ENCODE assay signal across 9 mouse cellular contexts in genomic region chr19:46254163-46254752, GRCm38 (mm10). TPM values are rescaled to one million over a fixed set of nuclear protein-coding genes. Genes with fewer than 3 reads are reported as not detected.
DNase-seq lines count a peak whose midpoint lies in the region; ATAC-seq and TF ChIP-seq lines count a peak whose summit lies in the region.
"Had no signal": no experiment of that assay in that cellular context is flagged by ENCODE, and none has a peak within 500 bp of the region (broad histone marks: within the 10 kb centered on the region; RNA-seq: fewer than 3 reads in every experiment).

No protein-coding gene starts in this region.

- H3K4me3 ChIP-seq in kidney, adult 2 months (ENCODE audit: insufficient read depth, low read depth, low read length) = no peak overlapping the region
- H3K4me3 ChIP-seq in kidney, embryonic 16.5 days (ENCODE audit: low read length) = no peak overlapping the region
- H3K4me3 ChIP-seq in MEL (ENCODE audit: control insufficient read depth in 1 of 2, insufficient read depth in 1 of 2, low read depth in 2 of 2, low read length in 2 of 2) = no peak overlapping the region
- H3K4me3 ChIP-seq in cortical plate, adult 2 months (ENCODE audit: insufficient read depth, low read length) = no peak overlapping the region
- H3K4me3 ChIP-seq: stomach, embryonic 15.5 days had no signal

- peak; percentile 48 for DNase-seq in kidney, adult 2 months
- DNase-seq in CD4-positive helper T cell, adult 2 months (ENCODE audit: low read depth, low spot score) = peak; percentile 36
- peak; percentile 67 for DNase-seq in MEL (ENCODE audit: low read depth, low spot score)
- peak; percentile 28 to 51 for DNase-seq in layer of hippocampus, postnatal 14 days (ENCODE audit: low spot score in 2 of 2)
- DNase-seq in retina, adult 2 months (ENCODE audit: low read depth, low spot score) = peak; percentile 29
- DNase-seq in gastrocnemius, postnatal 14 days = no peak

- WGBS in kidney, adult 2 months = 48% methylated on average over 7 of the region's 7 CpGs
- 41% methylated on average over 7 of the region's 7 CpGs for WGBS in kidney, embryonic 16.5 days

- no peak overlapping the region for H3K4me2 ChIP-seq in kidney, embryonic 16.5 days (replicated peaks; ENCODE audit: low read depth, low read length)
- H3K4me2 ChIP-seq: stomach, embryonic 15.5 days had no signal

- TF ChIP-seq RAD21 in MEL (IDR thresholded peaks at IDR 0.05; ENCODE audit: low read depth, low read length) = peak; percentile 85

- H3K27me3 ChIP-seq in kidney, adult 2 months (replicated peaks; ENCODE audit: control insufficient read depth, insufficient read depth, low read length) = no peaks in the 10 kb centered on the region
- no peaks in the 10 kb centered on the region for H3K27me3 ChIP-seq in kidney, embryonic 16.5 days (ENCODE audit: insufficient read depth, low read length)
- H3K27me3 ChIP-seq in MEL (ENCODE audit: control insufficient read depth in 1 of 2, insufficient read depth in 2 of 2, low read length in 2 of 2) = no peaks in the 10 kb centered on the region
- H3K27me3 ChIP-seq: stomach, embryonic 15.5 days had no signal

- no peak for TF ChIP-seq POLR2A in kidney, adult 2 months (IDR thresholded peaks at IDR 0.05; ENCODE audit: low read depth, low read length)
- TF ChIP-seq POLR2A in MEL (IDR thresholded peaks at IDR 0.05; ENCODE audit: control insufficient read depth in 1 of 2, insufficient read depth in 1 of 2, low read depth in 1 of 2, low read length in 2 of 2, poor library complexity in 1 of 2) = no peak
- no peak for TF ChIP-seq POLR2A in cortical plate, adult 2 months (IDR thresholded peaks at IDR 0.05; ENCODE audit: extremely low read depth, insufficient read depth, low read length)

- no peaks in the 10 kb centered on the region for H3K4me1 ChIP-seq in kidney, adult 2 months (ENCODE audit: control insufficient read depth, insufficient read depth, low read length)
- H3K4me1 ChIP-seq in kidney, embryonic 16.5 days (ENCODE audit: insufficient read depth, low read length) = no peaks in the 10 kb centered on the region
- H3K4me1 ChIP-seq in MEL (ENCODE audit: control insufficient read depth in 1 of 2, insufficient read depth in 2 of 2, low read length in 2 of 2) = no peaks in the 10 kb centered on the region
- no peaks in the 10 kb centered on the region for H3K4me1 ChIP-seq in cortical plate, adult 2 months (ENCODE audit: control insufficient read depth, insufficient read depth, low read length)
- H3K4me1 ChIP-seq: stomach, embryonic 15.5 days had no signal

- no peak overlapping the region for H3K9ac ChIP-seq in kidney, embryonic 16.5 days (replicated peaks; ENCODE audit: low read length)
- H3K9ac ChIP-seq in MEL (ENCODE audit: control insufficient read depth, low read depth, low read length, poor library complexity, severe bottlenecking) = no peak overlapping the region
- H3K9ac ChIP-seq: stomach, embryonic 15.5 days had no signal

- peaks cover 10% of the 10 kb centered on the region for H3K36me3 ChIP-seq in kidney, adult 2 months (ENCODE audit: control insufficient read depth, insufficient read depth, low read length)
- H3K36me3 ChIP-seq in kidney, embryonic 16.5 days (ENCODE audit: insufficient read depth, low read length) = peaks cover 22% of the 10 kb centered on the region
- peaks cover 0 to 14% of the 10 kb centered on the region in 2 experiments; a peak in 2 of 4 replicates for H3K36me3 ChIP-seq in MEL (ENCODE audit: control insufficient read depth in 1 of 2, insufficient read depth in 2 of 2, low read length in 2 of 2)

- no peak overlapping the region for H3K27ac ChIP-seq in kidney, adult 2 months (ENCODE audit: insufficient read depth, low read depth, low read length)
- no peak overlapping the region for H3K27ac ChIP-seq in kidney, embryonic 16.5 days (ENCODE audit: low read length)
- H3K27ac ChIP-seq in MEL (ENCODE audit: control insufficient read depth, low read depth, low read length) = no peak overlapping the region
- H3K27ac ChIP-seq in cortical plate, adult 2 months (ENCODE audit: insufficient read depth, low read length) = no peak overlapping the region
- H3K27ac ChIP-seq: stomach, embryonic 15.5 days had no signal

- peak; percentile 45 for TF ChIP-seq CTCF in kidney, adult 2 months (conservative IDR thresholded peaks at IDR 0.05; ENCODE audit: insufficient read depth, insufficient read length, low read depth, low read length)
- TF ChIP-seq CTCF in MEL (IDR thresholded peaks at IDR 0.05 in 2 of 3, conservative IDR thresholded peaks at IDR 0.05 in 1 of 3; ENCODE audit: control insufficient read depth in 1 of 3, insufficient read depth in 1 of 3, low read depth in 2 of 3, low read length in 3 of 3, poor library complexity in 1 of 3, severe bottlenecking in 1 of 3) = peak; percentile 68 to 91 (median 91)
- TF ChIP-seq CTCF in cortical plate, adult 2 months (IDR thresholded peaks at IDR 0.05; ENCODE audit: extremely low read depth, insufficient read depth, low read length) = peak; percentile 75

- no peaks in the 10 kb centered on the region for H3K79me2 ChIP-seq in MEL (ENCODE audit: control insufficient read depth, insufficient read depth, low read length, poor library complexity)

- no peaks in the 10 kb centered on the region for H3K9me3 ChIP-seq in kidney, embryonic 16.5 days (ENCODE audit: low read length)
- no peaks in the 10 kb centered on the region for H3K9me3 ChIP-seq in MEL (replicated peaks; ENCODE audit: insufficient read depth, low read length)
- H3K9me3 ChIP-seq: stomach, embryonic 15.5 days had no signal

- no peak for ATAC-seq in kidney, embryonic 16.5 days (ENCODE audit: low FRiP score, low TSS enrichment)

- TF ChIP-seq EP300 in MEL (IDR thresholded peaks at IDR 0.05; ENCODE audit: low read depth in 1 of 2, low read length in 2 of 2) = no peak

- intact Hi-C loops in gastrocnemius, postnatal 14 days (cut with DNase I; ENCODE audit: low total_unique reads) = no loop called here

TF ChIP-seq in MEL, 35 proteins besides CTCF, POLR2A, EP300 and RAD21:
- no peak for TF ChIP-seq TBP (IDR thresholded peaks at IDR 0.05; ENCODE audit: low read depth, low read length)
- TF ChIP-seq NELFE (IDR thresholded peaks at IDR 0.05; ENCODE audit: low read depth, low read length) = no peak
- TF ChIP-seq SIN3A (IDR thresholded peaks at IDR 0.05; ENCODE audit: low read length) = peak; percentile 35; the same call in 1 of the 2 replicates
- TF ChIP-seq GABPA (IDR thresholded peaks at IDR 0.05; ENCODE audit: low read depth, low read length) = no peak
- TF ChIP-seq POLR2AphosphoS2 (IDR thresholded peaks at IDR 0.05; ENCODE audit: low read length) = no peak
- TF ChIP-seq CHD2 (IDR thresholded peaks at IDR 0.05; ENCODE audit: low read length) = no peak
- no peak for TF ChIP-seq USF2 (IDR thresholded peaks at IDR 0.05; ENCODE audit: borderline replicate concordance in 1 of 2, insufficient read depth in 1 of 2, low read depth in 1 of 2, low read length in 2 of 2)
- TF ChIP-seq SMC3 (IDR thresholded peaks at IDR 0.05; ENCODE audit: low read depth, low read length) = peak; percentile 89
- no peak for TF ChIP-seq BHLHE40 (IDR thresholded peaks at IDR 0.05; ENCODE audit: borderline replicate concordance, low read depth, low read length)
- peak; percentile 55 for TF ChIP-seq ZC3H11A (IDR thresholded peaks at IDR 0.05; ENCODE audit: low read depth, low read length)

RNA-seq across cellular contexts. Expression of gene Nfkb2, which starts 49.9 kb away (rescaled TPM):
- 21.6 and 25.4 TPM in 2 replicates for polyA plus RNA-seq in kidney, adult 2 months (2012; rRNA removed)
- polyA plus RNA-seq in kidney, embryonic 16.5 days (2015; fragmentation: Nextera tagmentation; extraction: Ambion mirVana) = 9.7 and 11.5 TPM in 2 replicates
- 25.3 and 27.2 TPM in 2 replicates for total RNA-seq in MEL (2012; rRNA removed)
- 10 to 100 TPM in 1 of 2 experiments, not detected in 1; 43.0 TPM for polyA plus RNA-seq in MEL (2012; ENCODE audit: insufficient read depth in 1 of 2, insufficient read length in 2 of 2, low read depth in 1 of 2, low replicate concordance in 2 of 2, missing spikeins in 1 of 2)
- 2.4 and 2.8 TPM in 2 replicates for polyA plus RNA-seq in cortical plate, adult 2 months (2012; rRNA removed)
- 1 to 10 TPM; 2.3 to 2.6 TPM for total RNA-seq in layer of hippocampus, postnatal 14 days (2021)
- total RNA-seq in gastrocnemius, postnatal 14 days (2021) = 10 to 100 TPM in 1 of 2 experiments, 1 to 10 TPM in 1; 9.6 to 10.4 TPM
